Mouse (Mus musculus) MEL (cell line): ENCODE results near the gene Car6. TPM values are rescaled to one million over a fixed set of nuclear protein-coding genes. Genes with fewer than 3 reads are reported as not detected.

Source experiments
- DNase-seq: peaks from one replicate; pipeline ENCODE4 v3.0.0; 2011; ENCODE audit warnings: low read depth, low spot score
- H3K27ac ChIP-seq: 2 replicates; pipeline ENCODE4 v1.5.1; 2012; ENCODE audit warnings: low read depth, mild to moderate bottlenecking, control low read depth, low read length, moderate library complexity; ENCODE audit not compliant: control insufficient read depth
- H3K27me3 ChIP-seq, 2 experiments: fragments of 150-350 bp in 1 of 2; sonication (generic) in 1 of 2; 2 replicates each; pipeline ENCODE4 v1.6.1; 2012; ENCODE audit warnings: low read length in 2 of 2, mild to moderate bottlenecking in 2 of 2, improper control_type of control experiment in 1 of 2, moderate library complexity in 1 of 2; ENCODE audit not compliant: insufficient read depth in 2 of 2, control insufficient read depth in 1 of 2
- H3K36me3 ChIP-seq, 2 experiments: 2 replicates each; pipeline ENCODE4 v1.6.1; 2012 to 2014; ENCODE audit warnings: low read length in 2 of 2, improper control_type of control experiment in 1 of 2, inconsistent platforms in 1 of 2, mild to moderate bottlenecking in 1 of 2; ENCODE audit not compliant: insufficient read depth in 2 of 2, control insufficient read depth in 1 of 2
- H3K4me1 ChIP-seq, 2 experiments: fragments of 150-350 bp in 1 of 2; sonication (generic) in 1 of 2; 2 replicates each; pipeline ENCODE4 v1.6.1; 2012; ENCODE audit warnings: low read length in 2 of 2, improper control_type of control experiment in 1 of 2, mild to moderate bottlenecking in 1 of 2; ENCODE audit not compliant: insufficient read depth in 2 of 2, control insufficient read depth in 1 of 2
- H3K4me3 ChIP-seq, 2 experiments: fragments of 150-350 bp in 1 of 2; sonication (generic) in 1 of 2; 2 replicates each; pipeline ENCODE4 v1.5.1; 2012; ENCODE audit warnings: low read depth in 2 of 2, low read length in 2 of 2, mild to moderate bottlenecking in 2 of 2, moderate library complexity in 2 of 2, control low read depth in 1 of 2, improper control_type of control experiment in 1 of 2; ENCODE audit not compliant: control insufficient read depth in 1 of 2, insufficient read depth in 1 of 2
- H3K79me2 ChIP-seq: 2 replicates; pipeline ENCODE4 v1.6.1; 2012; ENCODE audit warnings: mild to moderate bottlenecking, low read length, moderate library complexity; ENCODE audit not compliant: control insufficient read depth, poor library complexity, insufficient read depth
- H3K9ac ChIP-seq: 2 replicates; pipeline ENCODE4 v1.6.1; 2012; ENCODE audit warnings: low read depth, mild to moderate bottlenecking, control low read depth, low read length, moderate library complexity; ENCODE audit not compliant: control insufficient read depth, poor library complexity, severe bottlenecking
- H3K9me3 ChIP-seq: fragments of 150-350 bp; sonication (generic); replicated peaks from 2 replicates; pipeline ENCODE4 v1.6.1; 2012; ENCODE audit warnings: mild to moderate bottlenecking, low read length, improper control_type of control experiment, moderate library complexity; ENCODE audit not compliant: insufficient read depth
- BHLHE40 ChIP-seq: IDR thresholded peaks from 2 replicates; pipeline ENCODE4 v1.6.1; 2012; ENCODE audit warnings: low read depth, mild to moderate bottlenecking, inconsistent platforms, low read length, improper control_type of control experiment, borderline replicate concordance
- CHD1 ChIP-seq: IDR thresholded peaks from 2 replicates; pipeline ENCODE4 v1.6.1; 2012; ENCODE audit warnings: low read depth, mild to moderate bottlenecking, inconsistent platforms, low read length, improper control_type of control experiment
- CTCF ChIP-seq, 3 experiments: IDR thresholded peaks in 2 of 3; conservative IDR thresholded peaks in 1 of 3; 2 replicates each; pipeline ENCODE4 v1.5.1; 2011 to 2012; ENCODE audit warnings: low read length in 3 of 3, low read depth in 2 of 3, mild to moderate bottlenecking in 2 of 3, improper control_type of control experiment in 1 of 3, inconsistent platforms in 1 of 3, mixed read lengths in 1 of 3, moderate library complexity in 1 of 3; ENCODE audit not compliant: control insufficient read depth in 1 of 3, insufficient read depth in 1 of 3, poor library complexity in 1 of 3, severe bottlenecking in 1 of 3
- GABPA ChIP-seq: IDR thresholded peaks from 2 replicates; pipeline ENCODE4 v1.6.1; 2012; ENCODE audit warnings: low read depth, mild to moderate bottlenecking, inconsistent platforms, low read length, improper control_type of control experiment, moderate library complexity
- MEF2A ChIP-seq: IDR thresholded peaks from 2 replicates; pipeline ENCODE4 v1.6.1; 2014; ENCODE audit warnings: low read depth, mild to moderate bottlenecking, inconsistent platforms, low read length, improper control_type of control experiment; ENCODE audit not compliant: poor library complexity, insufficient replicate concordance, severe bottlenecking; ENCODE audit errors: extremely low read depth
- MXI1 ChIP-seq: IDR thresholded peaks from 2 replicates; pipeline ENCODE4 v1.6.1; 2011; ENCODE audit warnings: mild to moderate bottlenecking, low read depth, low read length, improper control_type of control experiment
- MYB ChIP-seq: IDR thresholded peaks from 2 replicates; pipeline ENCODE4 v1.6.1; 2011; ENCODE audit warnings: mild to moderate bottlenecking, low read depth, low read length, improper control_type of control experiment
- MYC ChIP-seq: IDR thresholded peaks from 2 replicates; pipeline ENCODE4 v1.6.1; 2011; ENCODE audit warnings: low read depth, mild to moderate bottlenecking, low read length, improper control_type of control experiment, moderate library complexity
- NRF1 ChIP-seq: IDR thresholded peaks from 2 replicates; pipeline ENCODE4 v1.6.1; 2014; ENCODE audit warnings: low read depth, mild to moderate bottlenecking, inconsistent platforms, low read length, improper control_type of control experiment, moderate library complexity; ENCODE audit not compliant: poor library complexity, insufficient read depth, severe bottlenecking
- POLR2A ChIP-seq, 2 experiments: IDR thresholded peaks; 2 replicates each; pipeline ENCODE4 v1.6.1; 2011 to 2012; ENCODE audit warnings: low read length in 2 of 2, mild to moderate bottlenecking in 2 of 2, control low read depth in 1 of 2, improper control_type of control experiment in 1 of 2, low read depth in 1 of 2, moderate library complexity in 1 of 2; ENCODE audit not compliant: control insufficient read depth in 1 of 2, insufficient read depth in 1 of 2, poor library complexity in 1 of 2
- POLR2AphosphoS2 ChIP-seq: IDR thresholded peaks from 2 replicates; pipeline ENCODE4 v1.6.1; 2011; ENCODE audit warnings: low read length, improper control_type of control experiment
- RAD21 ChIP-seq: IDR thresholded peaks from 2 replicates; pipeline ENCODE4 v1.6.1; 2011; ENCODE audit warnings: mild to moderate bottlenecking, low read depth, low read length, improper control_type of control experiment
- RCOR1 ChIP-seq: IDR thresholded peaks from 2 replicates; pipeline ENCODE4 v1.6.1; 2012; ENCODE audit warnings: low read depth, mild to moderate bottlenecking, inconsistent platforms, low read length, improper control_type of control experiment
- SIN3A ChIP-seq: IDR thresholded peaks from 2 replicates; pipeline ENCODE4 v1.6.1; 2012; ENCODE audit warnings: low read length, improper control_type of control experiment, inconsistent platforms
- SMC3 ChIP-seq: IDR thresholded peaks from 2 replicates; pipeline ENCODE4 v1.6.1; 2011; ENCODE audit warnings: low read depth, low read length, improper control_type of control experiment
- TCF12 ChIP-seq: IDR thresholded peaks from 2 replicates; pipeline ENCODE4 v1.6.1; 2014; ENCODE audit warnings: low read depth, mild to moderate bottlenecking, inconsistent platforms, low read length, improper control_type of control experiment, moderate library complexity
- ZC3H11A ChIP-seq: IDR thresholded peaks from 2 replicates; pipeline ENCODE4 v1.6.1; 2012; ENCODE audit warnings: low read depth, mild to moderate bottlenecking, inconsistent platforms, low read length, improper control_type of control experiment
- ZNF384 ChIP-seq: IDR thresholded peaks from 2 replicates; pipeline ENCODE4 v1.6.1; 2012; ENCODE audit warnings: low read depth, mild to moderate bottlenecking, inconsistent platforms, low read length, improper control_type of control experiment
- polyA plus RNA-seq, 2 experiments: library from polyadenylated mRNA; stranded (reverse) in 1 of 2; unstranded in 1 of 2; fragments of >175 nt in 1 of 2; fragments of >200 nt in 1 of 2; gene quantifications; 2 replicates each; pipeline versions ENCODE4 v1.2.1 to v1.2.4; 2012; ENCODE audit warnings: low replicate concordance in 2 of 2, low read depth in 1 of 2; ENCODE audit not compliant: insufficient read length in 2 of 2, insufficient read depth in 1 of 2, missing spikeins in 1 of 2
- total RNA-seq: library from RNA; depleted of rRNA; stranded (reverse); fragments of 300-350 nt; gene quantifications from 2 replicates; pipeline ENCODE4 v1.2.3, GENCODE M21; 2012

The Car6 gene
- total and polyA plus RNA-seq, 3 experiments = 0.19 TPM; not detected in 2

DNA sequence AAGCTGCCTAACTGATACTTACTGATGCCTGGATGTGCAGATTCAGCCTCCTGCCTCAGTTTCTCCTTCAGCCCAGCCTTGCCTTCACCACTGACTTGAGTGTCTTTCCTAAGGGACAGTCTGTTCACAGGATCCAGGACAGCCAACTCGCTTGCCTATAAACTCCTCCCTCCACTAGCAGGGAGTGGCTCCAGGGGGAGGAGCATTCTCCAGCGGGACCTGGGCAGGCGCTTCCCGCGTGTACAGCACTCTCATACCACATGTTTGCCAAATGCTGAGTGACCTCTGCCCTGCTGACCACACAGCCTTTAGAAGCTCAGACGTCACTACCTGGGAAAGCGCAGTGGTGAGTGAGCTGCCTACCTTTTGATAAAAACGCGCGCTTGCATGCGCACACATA, 19.5 kb upstream of the Car6 start (continued):
- TF ChIP-seq MEF2A (no peak), BHLHE40 (no peak), RAD21 (no peak), GABPA (no peak), CTCF (IDR thresholded peaks at IDR 0.05 in 2 of 3, conservative IDR thresholded peaks at IDR 0.05 in 1 of 3; ENCODE audit: control insufficient read depth in 1 of 3, insufficient read depth in 1 of 3, low read depth in 2 of 3, low read length in 3 of 3, poor library complexity in 1 of 3, severe bottlenecking in 1 of 3) (no peak), RCOR1 (no peak), MYB (no peak), TCF12 (no peak)

DNA sequence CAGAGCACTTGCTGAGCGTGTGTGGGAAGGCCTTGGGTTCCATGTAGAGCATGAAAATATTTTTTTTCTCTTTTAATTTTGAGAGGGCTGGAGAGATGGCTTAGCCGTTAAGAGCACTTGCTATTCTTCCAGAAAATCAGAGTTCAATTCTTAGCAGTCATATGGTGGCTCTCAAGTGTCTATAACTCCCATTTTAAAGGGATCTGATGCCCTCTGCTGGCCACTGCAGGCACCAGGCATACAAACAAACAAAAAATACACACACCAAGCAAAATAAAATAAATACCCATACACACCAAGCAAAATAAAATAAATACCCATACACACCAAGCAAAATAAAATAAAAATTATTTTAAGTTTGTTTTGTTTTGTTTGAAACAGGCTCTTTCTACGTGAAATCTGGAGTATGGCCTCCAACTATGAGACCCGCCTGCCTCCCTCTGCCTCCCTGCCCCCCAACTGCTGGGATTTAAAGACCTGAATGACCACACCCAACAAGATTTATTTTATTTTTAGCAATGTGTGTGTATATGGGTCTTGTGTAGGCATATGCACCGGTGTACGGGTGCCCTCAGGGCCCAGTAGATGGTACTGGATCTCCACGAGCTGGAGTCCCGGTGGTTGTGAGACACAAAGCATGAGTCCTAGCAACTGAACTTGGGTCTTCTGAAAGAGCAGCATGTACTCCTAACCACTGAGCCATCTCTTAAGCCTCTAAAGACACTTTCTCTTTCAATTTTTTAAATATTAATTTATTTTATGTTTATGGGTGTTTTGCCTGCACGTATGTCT, 18.6 kb upstream of the Car6 start:
- H3K4me1 ChIP-seq = peaks cover 0 to 8% of the 10 kb centered on the region in 2 experiments; a peak in 2 of 4 replicates
- H3K36me3 ChIP-seq = no peaks in the 10 kb centered on the region; a peak in 1 of 4 replicates
- peak; percentile 77 for DNase-seq
- TF ChIP-seq CTCF (IDR thresholded peaks at IDR 0.05 in 2 of 3, conservative IDR thresholded peaks at IDR 0.05 in 1 of 3; ENCODE audit: control insufficient read depth in 1 of 3, insufficient read depth in 1 of 3, low read depth in 2 of 3, low read length in 3 of 3, poor library complexity in 1 of 3, severe bottlenecking in 1 of 3) = peak; percentile 62 to 81 (median 81)
- peak; percentile 29; the same call in 1 of the 2 replicates for TF ChIP-seq SIN3A
- TF ChIP-seq NRF1 = no peak
- no peak for TF ChIP-seq POLR2AphosphoS2
- peak; percentile 71 for TF ChIP-seq SMC3
- TF ChIP-seq ZC3H11A = peak; percentile 66
- TF ChIP-seq RAD21 = peak; percentile 80
- TF ChIP-seq, all 39 proteins: peak for 5
- peak overlapping the region; percentile 33; the same call in 1 of the 2 replicates for H3K9ac ChIP-seq
- H3K4me3 ChIP-seq = peak overlapping the region; percentile 14 to 26
- no peaks in the 10 kb centered on the region for H3K9me3 ChIP-seq
- H3K27me3 ChIP-seq = no peaks in the 10 kb centered on the region
- no peak overlapping the region for H3K27ac ChIP-seq
- no peaks in the 10 kb centered on the region for H3K79me2 ChIP-seq

DNA sequence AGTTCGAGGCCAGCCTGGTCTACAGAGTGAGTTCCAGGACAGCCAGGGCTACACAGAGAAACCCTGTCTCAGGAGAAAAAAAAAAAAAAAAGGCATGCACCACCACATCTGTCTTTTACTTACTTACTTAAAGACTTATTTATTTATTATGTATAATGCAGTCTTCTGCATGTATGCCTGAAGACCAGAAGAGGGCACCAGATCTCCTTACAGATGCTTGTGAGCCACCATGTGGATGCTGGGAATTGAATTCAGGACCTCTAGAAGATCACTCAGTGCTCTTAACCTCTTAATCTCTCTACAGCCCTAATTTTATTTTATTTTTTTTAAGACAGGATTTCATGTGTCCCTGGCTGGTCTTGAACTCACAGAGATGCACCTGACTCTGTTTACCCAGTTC, 16.8 kb upstream of the Car6 start:
- TF ChIP-seq SIN3A (peak; percentile 26; the same call in 1 of the 2 replicates), ZNF384 (peak; percentile 18; the same call in 1 of the 2 replicates), RAD21 (peak; percentile 61), SMC3 (peak; percentile 54), POLR2A (IDR thresholded peaks at IDR 0.05; ENCODE audit: control insufficient read depth in 1 of 2, insufficient read depth in 1 of 2, low read depth in 1 of 2, low read length in 2 of 2, poor library complexity in 1 of 2) (no peak), CTCF (IDR thresholded peaks at IDR 0.05 in 2 of 3, conservative IDR thresholded peaks at IDR 0.05 in 1 of 3; ENCODE audit: control insufficient read depth in 1 of 3, insufficient read depth in 1 of 3, low read depth in 2 of 3, low read length in 3 of 3, poor library complexity in 1 of 3, severe bottlenecking in 1 of 3) (peak; percentile 41 to 71 (median 50); a peak in 5 of 6 replicates), CHD1 (no peak), MYC (peak; percentile 81), MXI1 (no peak)
- Histone ChIP-seq H3K9me3 (no peaks in the 10 kb centered on the region), H3K36me3 (no peaks in the 10 kb centered on the region; a peak in 1 of 4 replicates), H3K79me2 (no peaks in the 10 kb centered on the region), H3K27ac (no peak overlapping the region), H3K27me3 (no peaks in the 10 kb centered on the region), H3K4me3 (no peak overlapping the region; a peak in 1 of 4 replicates), H3K9ac (no peak overlapping the region), H3K4me1 (peaks cover 7 to 17% of the 10 kb centered on the region in 2 experiments)
- DNase-seq = peak; percentile 62
